Mouse (Mus musculus) midbrain, embryonic 15.5 days (tissue): ENCODE results near the gene Maneal. TPM values are rescaled to one million over a fixed set of nuclear protein-coding genes. Genes with fewer than 3 reads are reported as not detected.
A peak's percentile ranks its signal among the peaks of the same experiment; 100 is the strongest.

Experiments used
- ATAC-seq: fragments of 200-750 bp; cut with Nextera tagmentation; replicated peaks from 2 replicates; pipeline ENCODE4 v1.8.0; 2017; ENCODE audit warnings: moderate TSS enrichment
- H3K27ac ChIP-seq: fragments of 300-500 bp; sonication (generic); 2 replicates; pipeline ENCODE4 v1.5.1; 2015; ENCODE audit warnings: mild to moderate bottlenecking, inconsistent platforms
- H3K27me3 ChIP-seq: fragments of 300-500 bp; sonication (generic); replicated peaks from 2 replicates; pipeline ENCODE4 v1.6.1; 2015; ENCODE audit warnings: inconsistent platforms
- H3K36me3 ChIP-seq: fragments of 300-500 bp; sonication (generic); replicated peaks from 2 replicates; pipeline ENCODE4 v1.6.1; 2015; ENCODE audit warnings: inconsistent platforms
- H3K4me1 ChIP-seq: fragments of 300-500 bp; sonication (generic); 2 replicates; pipeline ENCODE4 v1.6.1; 2015; ENCODE audit warnings: inconsistent platforms
- H3K4me2 ChIP-seq: fragments of 300-500 bp; sonication (generic); 2 replicates; pipeline ENCODE4 v1.6.1; 2015; ENCODE audit warnings: inconsistent platforms, mild to moderate bottlenecking, moderate library complexity
- H3K4me3 ChIP-seq: fragments of 300-500 bp; sonication (generic); 2 replicates; pipeline ENCODE4 v1.5.1; 2015; ENCODE audit warnings: mild to moderate bottlenecking, inconsistent platforms
- H3K9ac ChIP-seq: fragments of 300-500 bp; sonication (generic); 2 replicates; pipeline ENCODE4 v1.6.1; 2015; ENCODE audit warnings: mild to moderate bottlenecking, inconsistent platforms
- H3K9me3 ChIP-seq: fragments of 300-500 bp; sonication (generic); 2 replicates; pipeline ENCODE4 v1.6.1; 2016; ENCODE audit warnings: inconsistent platforms
- WGBS: fragments of 180-500 bp; shearing (Covaris S2); methylation state at CpG from one replicate; pipeline ENCODE4 v1.1.7; 2015; ENCODE audit warnings: mixed read lengths; 5-methylcytosine and 5-hydroxymethylcytosine counted together
- polyA plus RNA-seq: library from polyadenylated mRNA; unstranded; fragments of >200 nt; fragmentation: Nextera tagmentation; extraction: Ambion mirVana; gene quantifications from 2 replicates; pipeline ENCODE4 v1.2.1, GENCODE M21; 2015

The Maneal gene
- polyA plus RNA-seq, 1 experiment from 2014 or later: 14.2 TPM

GRCm38 (mm10) chr4:124840998-124841397, 21.0 kb downstream of the Maneal start:
- peaks cover 12% of the 10 kb centered on the region; the same call in 1 of the 2 replicates for H3K36me3 ChIP-seq

GRCm38 (mm10) chr4:124838035-124838700, 23.8 kb downstream of the Maneal start:
- peaks cover 12% of the 10 kb centered on the region; the same call in 1 of the 2 replicates for H3K36me3 ChIP-seq
- no peak overlapping the region for H3K9ac ChIP-seq
- H3K4me2 ChIP-seq: no peak overlapping the region
- WGBS: 89% methylated on average over 14 of the region's 14 CpGs
- no peaks in the 10 kb centered on the region for H3K27me3 ChIP-seq
- no peak overlapping the region for H3K4me3 ChIP-seq
- no peak for ATAC-seq
- no peaks in the 10 kb centered on the region for H3K9me3 ChIP-seq
- no peak overlapping the region for H3K27ac ChIP-seq
- H3K4me1 ChIP-seq: no peaks in the 10 kb centered on the region

More at GRCm38 (mm10) chr4:124840998-124841397, 21.0 kb downstream of the Maneal start:
- H3K4me1 ChIP-seq: no peaks in the 10 kb centered on the region
- no peak overlapping the region for H3K4me2 ChIP-seq
- ATAC-seq: no peak
- H3K27me3 ChIP-seq: no peaks in the 10 kb centered on the region
- no peaks in the 10 kb centered on the region for H3K9me3 ChIP-seq
- no peak overlapping the region for H3K27ac ChIP-seq
- H3K9ac ChIP-seq: no peak overlapping the region
- no peak overlapping the region for H3K4me3 ChIP-seq
- 97% methylated on average over 1 of the region's 1 CpGs for WGBS

GRCm38 (mm10) chr4:124832796-124833195, 29.2 kb downstream of the Maneal start:
- ATAC-seq: no peak
- peaks cover 19% of the 10 kb centered on the region; the same call in 1 of the 2 replicates for H3K36me3 ChIP-seq
- H3K4me3 ChIP-seq: no peak overlapping the region
- WGBS: 96% methylated on average over 10 of the region's 10 CpGs
- H3K9ac ChIP-seq: no peak overlapping the region
- H3K4me2 ChIP-seq: no peak overlapping the region
- no peaks in the 10 kb centered on the region for H3K4me1 ChIP-seq
- H3K9me3 ChIP-seq: no peaks in the 10 kb centered on the region
- H3K27me3 ChIP-seq: no peaks in the 10 kb centered on the region
- no peak overlapping the region for H3K27ac ChIP-seq

DNA sequence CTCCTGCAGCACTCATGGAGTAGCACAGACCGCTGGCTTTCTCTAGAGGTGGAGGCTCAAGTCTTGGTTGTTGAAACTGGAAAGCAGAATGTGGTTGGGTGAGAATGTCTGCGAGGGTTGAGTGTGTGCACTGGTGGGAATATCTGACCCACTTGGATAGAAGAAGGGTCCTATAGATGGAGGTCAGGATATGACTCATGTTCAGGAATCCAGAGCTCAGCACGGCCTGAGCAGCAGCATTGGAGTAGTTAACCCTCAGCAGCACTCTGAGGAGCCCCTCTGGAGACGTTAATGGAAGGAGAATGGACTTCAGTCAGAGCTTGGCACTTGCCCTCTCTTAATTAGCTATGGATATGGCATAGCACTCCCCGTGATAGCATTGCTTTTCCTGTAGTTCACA, 32.3 kb downstream of the Maneal start:
- no peak overlapping the region for H3K9ac ChIP-seq
- ATAC-seq: no peak

GRCm38 (mm10) chr4:124825371-124825965, 36.5 kb downstream of the Maneal start:
- Histone ChIP-seq H3K27ac (no peak overlapping the region), H3K27me3 (no peaks in the 10 kb centered on the region), H3K4me3 (no peak overlapping the region), H3K4me2 (no peak overlapping the region), H3K9me3 (no peaks in the 10 kb centered on the region), H3K36me3 (peaks cover 38% of the 10 kb centered on the region), H3K9ac (no peak overlapping the region), H3K4me1 (no peaks in the 10 kb centered on the region)
- 96% methylated on average over 21 of the region's 21 CpGs for WGBS
- no peak for ATAC-seq

More for the DNA sequence above, 32.3 kb downstream of the Maneal start:
- Histone ChIP-seq H3K27me3 (no peaks in the 10 kb centered on the region), H3K4me1 (no peaks in the 10 kb centered on the region), H3K9me3 (no peaks in the 10 kb centered on the region), H3K4me3 (no peak overlapping the region), H3K4me2 (no peak overlapping the region), H3K36me3 (peaks cover 29% of the 10 kb centered on the region), H3K27ac (no peak overlapping the region)
- 88% methylated on average over 5 of the region's 5 CpGs for WGBS

GRCm38 (mm10) chr4:124824967-124825366, 37.0 kb downstream of the Maneal start:
- WGBS: 96% methylated on average over 6 of the region's 6 CpGs
- no peak for ATAC-seq

DNA sequence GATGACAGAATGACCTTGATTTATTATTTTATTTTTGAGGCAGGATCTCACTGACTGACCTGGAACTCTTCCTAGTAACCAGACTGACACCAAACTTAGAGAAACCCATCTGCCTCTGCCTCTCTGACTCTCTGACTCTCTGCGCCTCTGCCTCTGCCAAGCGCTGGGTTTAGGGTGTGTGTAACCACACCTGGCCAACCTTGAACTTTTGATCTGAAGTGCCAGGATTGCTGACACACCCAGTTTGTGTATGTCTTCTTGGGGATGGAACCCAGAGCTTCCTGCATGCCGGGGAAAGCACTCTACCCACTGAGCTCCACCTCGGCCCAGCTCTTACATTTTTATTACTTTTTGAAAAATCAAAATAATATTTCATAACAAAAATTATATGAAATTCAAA, 43.1 kb downstream of the Maneal start:
- no peak overlapping the region for H3K27ac ChIP-seq
- WGBS: 98% methylated on average over 4 of the region's 4 CpGs

More at GRCm38 (mm10) chr4:124824967-124825366, 37.0 kb downstream of the Maneal start:
- Histone ChIP-seq H3K4me3 (no peak overlapping the region), H3K9ac (no peak overlapping the region), H3K9me3 (no peaks in the 10 kb centered on the region), H3K27me3 (no peaks in the 10 kb centered on the region), H3K27ac (no peak overlapping the region), H3K4me2 (no peak overlapping the region), H3K4me1 (no peaks in the 10 kb centered on the region), H3K36me3 (peaks cover 34% of the 10 kb centered on the region)

DNA sequence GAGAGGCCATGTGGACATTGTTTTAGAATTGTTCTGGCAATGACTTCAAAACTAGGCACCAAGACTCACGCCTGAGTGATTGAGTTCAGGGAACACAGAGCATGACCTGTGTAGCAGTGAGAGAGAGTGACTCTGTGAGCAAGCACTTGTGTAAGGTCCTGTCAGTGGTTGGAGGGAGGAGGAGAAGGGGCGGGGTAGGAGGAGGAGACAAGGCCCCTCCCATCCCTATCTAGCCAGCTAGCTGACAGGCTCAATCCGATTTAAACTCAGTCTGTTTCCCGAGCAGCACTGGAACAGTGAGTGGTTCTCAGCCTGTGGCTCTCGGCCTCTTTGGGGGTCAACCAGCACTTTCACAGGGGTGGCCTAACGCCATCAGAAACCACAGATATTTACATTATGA, 44.2 kb downstream of the Maneal start:
- no peaks in the 10 kb centered on the region for H3K27me3 ChIP-seq
- H3K36me3 ChIP-seq: peaks cover 12% of the 10 kb centered on the region
- H3K9ac ChIP-seq: no peak overlapping the region
- H3K27ac ChIP-seq: no peak overlapping the region
- H3K9me3 ChIP-seq: no peaks in the 10 kb centered on the region
- ATAC-seq: no peak
- 10% methylated on average over 6 of the region's 6 CpGs for WGBS
- no peak overlapping the region for H3K4me2 ChIP-seq
- H3K4me1 ChIP-seq: peaks cover 3% of the 10 kb centered on the region; the same call in 1 of the 2 replicates
- no peak overlapping the region for H3K4me3 ChIP-seq

More for the DNA sequence above, 43.1 kb downstream of the Maneal start:
- H3K9me3 ChIP-seq: no peaks in the 10 kb centered on the region
- peaks cover 3% of the 10 kb centered on the region; the same call in 1 of the 2 replicates for H3K4me1 ChIP-seq
- H3K4me3 ChIP-seq: no peak overlapping the region
- H3K4me2 ChIP-seq: no peak overlapping the region
- no peak overlapping the region for H3K9ac ChIP-seq
- no peaks in the 10 kb centered on the region for H3K27me3 ChIP-seq
- no peak for ATAC-seq
- peaks cover 16% of the 10 kb centered on the region for H3K36me3 ChIP-seq

DNA sequence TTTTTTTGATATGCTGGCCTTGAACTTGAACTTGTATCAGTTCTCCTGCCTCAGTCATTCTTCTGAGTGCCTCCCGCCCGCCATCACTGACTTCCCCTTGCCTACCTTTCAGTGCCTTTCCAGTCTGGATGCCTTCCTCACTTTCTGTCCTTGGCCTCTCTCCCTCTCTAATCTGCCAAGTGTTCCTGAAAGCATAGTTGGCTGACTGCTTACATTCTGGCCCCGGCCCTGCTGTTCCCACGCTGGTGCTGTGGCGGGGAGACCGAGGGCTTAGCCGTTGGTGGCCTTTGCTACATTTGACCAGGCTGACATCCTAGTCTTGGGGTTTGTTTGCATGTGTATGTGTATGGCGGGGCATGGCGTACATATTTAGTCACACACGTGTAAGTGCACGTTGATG, 46.1 kb downstream of the Maneal start:
- peaks cover 11% of the 10 kb centered on the region; the same call in 1 of the 2 replicates for H3K4me1 ChIP-seq
- no peaks in the 10 kb centered on the region for H3K27me3 ChIP-seq
- H3K4me3 ChIP-seq: no peak overlapping the region
- 0 out of 2 replicates have a peak, but pooled peaks cover 3% of the 10 kb centered on the region for H3K36me3 ChIP-seq
- no peaks in the 10 kb centered on the region for H3K9me3 ChIP-seq
- no peak for ATAC-seq
- H3K4me2 ChIP-seq: no peak overlapping the region
- H3K9ac ChIP-seq: no peak overlapping the region
- 96% methylated on average over 11 of the region's 11 CpGs for WGBS
- H3K27ac ChIP-seq: no peak overlapping the region

DNA sequence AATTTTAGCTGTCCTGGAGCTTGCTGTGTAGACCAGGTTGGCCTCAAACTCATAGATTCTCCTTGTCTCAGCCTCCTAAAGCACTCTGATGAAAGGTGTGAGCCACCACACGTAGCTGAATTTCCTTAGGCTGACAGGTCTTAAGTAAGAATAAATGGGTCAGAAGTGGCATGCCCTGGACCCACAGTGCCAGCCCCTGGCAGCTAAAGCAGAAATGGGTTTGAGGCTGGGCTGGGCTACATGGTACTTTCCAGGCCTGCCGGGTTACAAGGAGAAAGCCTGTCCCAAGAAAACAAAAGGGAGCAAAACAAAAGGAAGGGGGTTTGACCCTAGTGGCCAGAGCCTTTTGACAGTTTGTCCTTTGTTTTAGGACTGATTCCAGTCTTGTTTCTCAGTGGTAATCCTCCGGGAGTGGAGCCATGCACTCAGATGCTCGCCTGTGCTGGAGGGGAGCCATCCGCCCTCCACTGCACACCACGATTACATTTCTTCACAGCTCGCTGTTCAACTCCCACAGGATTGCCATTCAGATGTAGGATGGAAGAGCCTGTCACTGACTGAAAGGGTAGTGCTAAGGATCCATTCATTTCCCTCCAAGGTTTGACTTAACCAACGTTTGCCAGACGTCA, 50.5 kb downstream of the Maneal start:
- Histone ChIP-seq H3K27ac (0 out of 2 replicates have a peak overlapping the region, but pooled peaks have one; percentile 6), H3K4me3 (no peak overlapping the region), H3K27me3 (no peaks in the 10 kb centered on the region), H3K36me3 (peaks cover 3% of the 10 kb centered on the region; the same call in 1 of the 2 replicates), H3K4me2 (no peak overlapping the region), H3K9me3 (no peaks in the 10 kb centered on the region), H3K9ac (no peak overlapping the region), H3K4me1 (peaks cover 22% of the 10 kb centered on the region)
- 18% methylated on average over 9 of the region's 9 CpGs for WGBS
- ATAC-seq: no peak

DNA sequence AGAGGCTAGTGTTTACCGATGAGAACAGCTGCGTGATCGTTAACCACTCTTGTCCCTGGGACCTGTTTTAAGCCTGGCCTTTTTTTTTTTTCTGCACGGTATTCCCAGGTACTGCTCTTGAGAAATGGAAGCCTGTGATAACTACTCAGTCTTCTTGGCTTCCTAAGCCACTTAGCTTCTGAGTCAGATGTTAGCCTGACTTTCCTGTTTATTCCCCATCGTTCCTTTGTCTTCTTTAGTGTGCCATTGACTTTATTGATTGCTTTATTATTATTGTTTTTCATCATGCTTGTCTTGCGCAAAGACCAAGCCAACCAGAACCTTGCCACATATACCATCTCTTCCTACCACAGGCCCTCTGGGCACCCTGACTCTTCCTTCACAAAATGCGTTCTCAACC, 51.9 kb downstream of the Maneal start:
- H3K9me3 ChIP-seq: no peaks in the 10 kb centered on the region
- peaks cover 13% of the 10 kb centered on the region; the same call in 1 of the 2 replicates for H3K36me3 ChIP-seq
- H3K4me1 ChIP-seq: peaks cover 22% of the 10 kb centered on the region
- H3K4me2 ChIP-seq: no peak overlapping the region
- WGBS: 93% methylated on average over 7 of the region's 7 CpGs
- no peak overlapping the region for H3K9ac ChIP-seq
- H3K4me3 ChIP-seq: no peak overlapping the region
- no peak for ATAC-seq
- no peak overlapping the region for H3K27ac ChIP-seq
- no peaks in the 10 kb centered on the region for H3K27me3 ChIP-seq

- no peaks in the 10 kb centered on the region for H3K9me3 ChIP-seq
- H3K4me2 ChIP-seq: no peak overlapping the region
- no peak overlapping the region for H3K9ac ChIP-seq
- no peak overlapping the region for H3K27ac ChIP-seq
- 91% methylated on average over 9 of the region's 9 CpGs for WGBS
- peaks cover 13% of the 10 kb centered on the region; the same call in 1 of the 2 replicates for H3K36me3 ChIP-seq
- no peaks in the 10 kb centered on the region for H3K27me3 ChIP-seq
- no peak for ATAC-seq
- peaks cover 22% of the 10 kb centered on the region for H3K4me1 ChIP-seq
- H3K4me3 ChIP-seq: no peak overlapping the region
These were observed 52.7 kb downstream of the Maneal start for GRCm38 (mm10) chr4:124809136-124809883.
